Mouse (Mus musculus) testis, postnatal 10 days (tissue): ENCODE data around the gene Sytl1.

ENCODE experiments used
- DNase-seq: peaks from one replicate; pipeline ENCODE4 v3.0.0; 2021; ENCODE audit warnings: low spot score

Gene Sytl1

DNA sequence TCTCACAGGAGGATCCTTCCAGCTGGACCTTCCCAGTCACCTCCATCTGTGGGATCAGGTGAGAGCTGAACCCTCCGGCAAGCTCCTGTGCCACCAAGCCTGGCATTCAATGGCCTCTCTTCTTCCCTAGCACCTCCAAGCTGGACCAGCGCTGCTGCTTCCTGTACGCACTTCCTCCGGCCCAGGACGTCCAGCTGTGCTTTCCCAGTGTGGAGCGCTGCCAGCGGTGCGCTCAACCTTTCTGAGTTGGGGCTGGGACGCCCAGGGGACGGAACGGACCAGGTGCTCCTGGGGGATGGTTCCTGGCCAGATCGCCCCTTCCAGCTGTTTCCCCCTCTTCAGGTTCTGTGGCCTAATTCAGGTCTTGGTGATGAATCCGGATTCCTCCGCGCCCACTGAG, 15.8 kb downstream of the Sytl1 start:
- DNase-seq: no peak

GRCm38 (mm10) chr4:133244289-133244688, 18.6 kb downstream of the Sytl1 start:
- DNase-seq: no peak

GRCm38 (mm10) chr4:133243538-133243937, 19.4 kb downstream of the Sytl1 start:
- DNase-seq: no peak

DNA sequence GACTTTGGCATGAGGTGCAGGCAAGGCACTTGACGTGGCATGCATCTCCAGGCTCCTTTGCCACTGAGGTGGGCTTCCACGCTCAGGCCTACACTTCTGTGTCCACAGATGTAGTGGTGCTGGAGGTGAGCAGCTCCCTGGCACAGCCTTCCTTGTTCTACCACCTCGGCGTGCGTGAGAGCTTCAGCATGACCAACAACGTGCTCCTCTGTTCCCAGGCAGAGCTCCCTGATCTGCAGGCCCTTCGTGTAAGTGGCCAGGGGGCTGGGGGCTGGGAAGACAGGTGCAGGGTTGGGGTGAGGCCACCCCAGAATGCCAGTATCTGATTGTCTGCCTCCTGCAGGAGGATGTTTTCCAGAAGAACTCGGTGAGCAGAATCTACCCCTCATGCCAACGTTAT, 20.2 kb downstream of the Sytl1 start:
- no peak for DNase-seq

GRCm38 (mm10) chr4:133241910-133242309, 21.0 kb downstream of the Sytl1 start:
- DNase-seq: no peak

- DNase-seq: peak; percentile 97
Observed at GRCm38 (mm10) chr4:133240934-133241908, 21.7 kb downstream of the Sytl1 start.

DNA sequence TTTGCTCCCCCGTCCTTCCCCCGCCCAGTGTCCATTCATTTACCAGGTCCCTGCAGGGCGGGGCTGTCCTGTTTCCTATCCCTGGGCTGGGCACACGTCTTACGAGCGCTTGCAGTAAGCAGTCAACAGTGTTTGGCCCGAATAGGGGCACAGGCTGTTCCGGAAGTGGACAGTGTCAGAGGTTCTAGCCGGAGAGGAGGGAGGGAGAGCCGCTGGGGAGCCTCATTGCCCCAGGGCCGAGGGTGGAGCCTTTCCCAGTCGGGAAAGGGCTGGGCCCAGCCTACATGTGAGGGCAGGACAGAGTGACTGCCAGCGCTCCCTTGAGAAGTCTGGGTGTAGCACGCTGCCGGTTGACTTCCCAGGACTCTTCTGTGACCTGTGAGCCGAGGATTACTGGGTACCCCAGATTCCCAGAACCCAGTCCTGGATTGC, 22.4 kb downstream of the Sytl1 start, which contains the start of gene Map3k6:
TSS of gene Map3k6 (plus strand) at position 329 of the 432 bp plus-strand sequence.
- peak; percentile 77 for DNase-seq

- DNase-seq: no peak
Observed at GRCm38 (mm10) chr4:133237911-133238310, 25.0 kb downstream of the Sytl1 start.

DNA sequence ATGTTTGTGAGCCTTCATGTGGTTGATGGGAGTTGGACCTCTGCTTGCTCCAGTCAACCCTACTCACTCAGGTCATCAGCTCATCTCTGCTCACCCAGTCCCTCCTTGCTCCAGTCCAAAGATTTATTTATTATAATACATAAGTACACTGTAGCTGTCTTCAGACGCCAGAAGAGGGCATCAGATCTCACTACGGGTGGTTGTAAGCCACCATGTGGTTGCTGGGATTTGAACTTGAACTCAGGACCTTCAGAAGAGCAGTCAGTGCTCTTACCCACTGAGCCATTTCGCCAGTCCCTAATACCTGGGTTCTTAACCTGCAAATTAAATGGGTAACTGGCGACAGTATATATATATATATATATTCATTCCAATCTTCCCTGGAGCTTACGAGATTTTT, 27.5 kb downstream of the Sytl1 start:
- no peak for DNase-seq

DNA sequence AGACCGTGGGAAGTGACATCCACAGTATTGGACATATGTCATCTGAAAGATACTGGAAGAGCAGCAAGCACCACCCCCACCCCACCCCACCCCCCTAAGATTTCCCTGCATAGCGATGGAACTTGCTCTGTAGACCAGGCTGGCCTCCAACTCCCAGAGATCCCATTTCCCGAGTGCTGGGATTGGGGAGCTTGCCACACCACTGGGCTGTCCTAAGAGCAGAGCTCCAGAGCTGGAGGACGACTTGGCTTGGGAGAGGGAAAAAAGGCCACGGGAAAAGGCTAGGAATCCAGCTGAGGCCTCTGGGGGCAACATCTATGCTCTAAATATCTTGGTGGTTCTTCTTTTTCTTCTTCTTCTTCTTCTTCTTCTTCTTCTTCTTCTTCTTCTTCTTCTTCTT, 28.1 kb downstream of the Sytl1 start:
- DNase-seq: no peak

GRCm38 (mm10) chr4:133233285-133233976, 29.5 kb downstream of the Sytl1 start:
- no peak for DNase-seq

DNA sequence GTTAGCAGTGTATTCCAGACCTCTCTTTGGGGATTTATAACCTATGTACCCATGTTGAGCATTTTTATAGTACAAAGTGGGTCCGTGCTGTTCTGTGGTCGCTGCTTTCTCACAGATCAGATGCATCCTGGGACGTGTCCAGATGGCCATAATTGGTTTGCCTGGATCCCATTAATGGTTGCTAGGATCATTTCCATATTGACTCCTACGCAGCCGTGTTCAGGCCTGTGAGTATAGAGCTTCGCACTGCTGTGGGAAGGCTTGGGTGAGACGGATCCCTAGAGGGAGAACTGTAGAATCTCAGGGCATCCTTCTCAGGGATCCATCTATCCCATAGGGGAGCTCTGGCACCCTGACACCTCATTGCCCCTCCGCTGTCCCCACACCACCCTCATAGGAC, 33.3 kb downstream of the Sytl1 start:
- DNase-seq: no peak

DNA sequence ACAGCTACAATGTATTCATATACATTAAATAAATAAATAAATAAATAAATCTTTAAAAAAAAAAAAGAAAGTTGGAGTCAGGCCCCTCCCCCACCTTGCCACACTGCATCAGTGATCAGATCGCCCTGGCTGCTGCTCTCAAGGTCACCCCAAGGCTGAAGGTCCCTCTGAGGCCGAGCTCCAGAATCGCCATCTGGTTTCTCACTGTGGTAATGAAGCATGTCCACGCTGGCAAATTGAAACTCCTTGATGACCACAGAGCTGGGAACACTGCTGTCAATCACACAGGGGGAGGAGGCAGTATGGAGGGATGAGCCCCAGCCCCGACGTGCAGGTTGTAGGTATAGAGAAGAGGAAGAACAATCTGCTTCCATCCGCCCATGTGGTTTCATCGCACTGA, 35.3 kb downstream of the Sytl1 start:
- no peak for DNase-seq

GRCm38 (mm10) chr4:133226073-133226472, 36.8 kb downstream of the Sytl1 start:
- peak; percentile 69 for DNase-seq

DNA sequence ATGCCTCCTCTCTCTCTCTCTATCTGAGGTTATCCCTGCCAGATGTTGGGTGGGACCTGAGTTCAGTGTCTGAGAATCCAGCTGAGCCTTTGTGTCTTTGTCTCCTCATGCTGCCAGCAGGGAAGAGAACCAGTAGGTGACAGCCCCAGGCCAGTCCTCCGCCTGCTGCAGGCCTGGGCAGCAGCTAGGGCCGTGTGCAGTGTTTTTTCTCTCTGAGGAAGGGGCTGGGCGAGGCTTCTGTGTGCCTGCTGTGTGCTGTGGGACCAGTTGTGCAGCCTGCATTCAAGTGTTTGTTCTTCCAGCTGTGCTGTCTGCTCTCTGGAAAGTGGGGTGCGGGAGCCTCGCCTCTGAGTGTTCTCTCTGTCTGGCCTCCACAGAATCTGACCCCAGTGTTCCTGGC, 39.0 kb downstream of the Sytl1 start:
- no peak for DNase-seq

DNA sequence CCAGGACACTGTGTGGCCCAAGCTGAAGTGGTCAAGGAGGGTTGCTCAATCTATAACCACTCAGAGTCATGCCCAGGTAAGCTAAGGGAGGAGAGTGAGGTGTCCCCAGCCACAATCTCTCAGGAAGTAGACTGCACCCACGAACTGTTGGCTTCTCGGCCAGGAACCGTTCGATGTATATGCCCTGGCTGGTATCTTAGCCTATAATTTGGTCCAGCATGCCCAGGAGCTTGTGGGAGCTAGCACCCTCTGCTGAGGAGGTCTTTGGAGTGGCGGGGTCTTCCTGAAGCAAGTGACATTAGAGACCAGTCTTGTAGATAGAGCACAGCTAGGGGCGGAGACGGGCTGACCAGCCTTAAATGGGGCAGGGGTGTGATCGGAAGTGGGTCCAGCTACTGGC, 41.2 kb downstream of the Sytl1 start:
- DNase-seq: no peak

- peak; percentile 77 for DNase-seq
Observed at GRCm38 (mm10) chr4:133220656-133221055, 42.3 kb downstream of the Sytl1 start.

GRCm38 (mm10) chr4:133218745-133219144, 44.2 kb downstream of the Sytl1 start:
- no peak for DNase-seq

DNA sequence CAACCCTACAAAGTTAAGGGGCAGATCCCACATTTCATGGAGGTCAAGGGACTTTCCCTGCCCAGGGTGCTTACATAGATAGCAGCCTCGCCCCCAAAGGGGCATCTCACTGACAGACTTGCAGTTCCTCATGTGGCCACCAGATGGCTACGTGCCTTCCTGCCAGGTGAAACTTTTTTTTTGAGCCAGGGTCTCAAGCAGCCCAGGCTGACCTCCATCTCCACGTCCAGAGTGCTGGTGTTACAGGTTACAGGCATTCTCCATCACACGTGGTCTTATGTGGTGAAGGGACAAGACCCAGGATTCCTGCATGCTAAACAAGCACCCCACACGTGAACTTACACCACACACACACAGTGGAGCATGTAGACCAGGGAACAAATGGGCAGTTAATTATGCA, 45.3 kb downstream of the Sytl1 start:
- DNase-seq: peak; percentile 82

DNA sequence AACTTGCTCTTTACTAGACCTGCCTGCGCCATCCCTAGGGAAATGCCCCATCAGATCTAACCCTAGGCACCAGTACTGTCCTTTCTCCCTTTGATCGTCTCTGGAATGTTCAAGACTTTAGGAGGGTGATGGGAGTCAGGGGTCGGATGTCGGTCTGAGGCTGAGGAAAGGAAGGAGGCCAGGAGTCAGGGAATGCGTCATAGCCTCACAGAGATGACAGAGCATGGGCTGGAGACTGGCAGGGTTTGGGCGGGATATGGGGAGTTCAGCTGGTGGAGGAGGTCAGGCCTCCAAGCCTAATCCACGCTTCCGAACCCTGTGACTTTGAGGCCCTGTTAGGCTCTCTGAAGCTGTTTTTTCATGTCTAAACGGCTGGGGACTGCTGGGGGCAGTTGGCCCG, 49.3 kb downstream of the Sytl1 start:
- DNase-seq: no peak

- no peak for DNase-seq
Observed at GRCm38 (mm10) chr4:133213268-133213590, 49.7 kb downstream of the Sytl1 start.

GRCm38 (mm10) chr4:133212562-133213267, 50.2 kb downstream of the Sytl1 start:
- DNase-seq: peak; percentile 88
